Mouse (Mus musculus): ENCODE measurements around the gene Fgf18.

- TF ChIP-seq POLR2A (IDR thresholded peaks at IDR 0.05; ENCODE audit: borderline replicate concordance, extremely low read depth, insufficient read depth, insufficient read length, poor library complexity, severe bottlenecking) (no peak), CTCF (IDR thresholded peaks at IDR 0.05; ENCODE audit: borderline replicate concordance, extremely low read depth, insufficient read depth, insufficient read length) (no peak)
These were observed 47.1 kb downstream of the Fgf18 start for GRCm38 (mm10) chr11:33100027-33100507.
